Mouse (Mus musculus): ENCODE results near the gene Eid1. TPM values are rescaled to one million over a fixed set of nuclear protein-coding genes. Genes with fewer than 3 reads are reported as not detected.

Eid1 gene
- polyA plus RNA-seq, 1 experiment from 2014 or later: 196 TPM

- WGBS: 80% methylated on average over 6 of the region's 6 CpGs
- no peak for ATAC-seq (ENCODE audit: insufficient number of reproducible peaks, insufficient read depth, low FRiP score, low read depth)
These were observed 28.0 kb upstream of the Eid1 start for GRCm38 (mm10) chr2:125644912-125645311.

DNA sequence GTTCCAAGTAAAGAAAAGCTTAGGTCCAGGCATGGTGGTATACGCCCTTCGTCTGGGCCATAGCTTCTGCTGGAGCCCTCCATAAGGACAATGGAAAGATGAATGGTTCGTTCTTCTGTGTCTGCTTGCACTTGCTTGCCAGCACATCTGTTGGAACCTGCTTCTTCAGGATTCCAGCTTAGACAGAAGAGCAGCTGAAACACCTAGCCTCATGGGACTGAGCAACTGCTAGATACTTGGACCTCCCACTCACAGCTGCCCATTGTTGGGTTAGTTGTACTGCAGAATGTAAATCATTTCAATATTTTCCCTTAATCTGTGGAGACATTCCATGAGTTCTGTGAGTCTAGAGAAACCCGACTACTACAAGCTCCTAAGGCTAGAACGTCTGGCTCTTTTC, 22.9 kb upstream of the Eid1 start:
- Histone ChIP-seq H3K27me3 (ENCODE audit: control insufficient read depth, insufficient read depth, low read length) (no peaks in the 10 kb centered on the region), H3K36me3 (ENCODE audit: control insufficient read depth, insufficient read depth, low read length) (no peaks in the 10 kb centered on the region), H3K4me2 (replicated peaks; ENCODE audit: low read depth, low read length) (no peak overlapping the region), H3K4me3 (ENCODE audit: low read depth, low read length) (no peak overlapping the region), H3K9me3 (ENCODE audit: control insufficient read depth, low read depth, low read length) (no peaks in the 10 kb centered on the region), H3K9ac (replicated peaks; ENCODE audit: low read depth, low read length) (no peak overlapping the region), H3K4me1 (ENCODE audit: control insufficient read depth, insufficient read depth, low read length) (peaks cover 7% of the 10 kb centered on the region; the same call in 1 of the 2 replicates), H3K27ac (ENCODE audit: low read length) (no peak overlapping the region)
- no peak for ATAC-seq (ENCODE audit: insufficient number of reproducible peaks, insufficient read depth, low FRiP score, low read depth)
- WGBS: 77% methylated on average over 5 of the region's 5 CpGs

More at GRCm38 (mm10) chr2:125644912-125645311, 28.0 kb upstream of the Eid1 start:
- H3K4me1 ChIP-seq (ENCODE audit: control insufficient read depth, insufficient read depth, low read length): no peaks in the 10 kb centered on the region
- no peaks in the 10 kb centered on the region for H3K36me3 ChIP-seq (ENCODE audit: control insufficient read depth, insufficient read depth, low read length)
- no peak overlapping the region for H3K4me3 ChIP-seq (ENCODE audit: low read depth, low read length)
- no peak overlapping the region for H3K9ac ChIP-seq (replicated peaks; ENCODE audit: low read depth, low read length)
- H3K27me3 ChIP-seq (ENCODE audit: control insufficient read depth, insufficient read depth, low read length): no peaks in the 10 kb centered on the region
- H3K4me2 ChIP-seq (replicated peaks; ENCODE audit: low read depth, low read length): no peak overlapping the region
- H3K9me3 ChIP-seq (ENCODE audit: control insufficient read depth, low read depth, low read length): no peaks in the 10 kb centered on the region
- no peak overlapping the region for H3K27ac ChIP-seq (ENCODE audit: low read length)

GRCm38 (mm10) chr2:125650742-125651352, 22.0 kb upstream of the Eid1 start:
- H3K9ac ChIP-seq (replicated peaks; ENCODE audit: low read depth, low read length): no peak overlapping the region
- no peak overlapping the region for H3K4me3 ChIP-seq (ENCODE audit: low read depth, low read length)
- peak overlapping the region; percentile 44; the same call in 1 of the 2 replicates for H3K27ac ChIP-seq (ENCODE audit: low read length)
- no peaks in the 10 kb centered on the region for H3K36me3 ChIP-seq (ENCODE audit: control insufficient read depth, insufficient read depth, low read length)
- H3K4me2 ChIP-seq (replicated peaks; ENCODE audit: low read depth, low read length): no peak overlapping the region
- no peaks in the 10 kb centered on the region for H3K27me3 ChIP-seq (ENCODE audit: control insufficient read depth, insufficient read depth, low read length)
- H3K9me3 ChIP-seq (ENCODE audit: control insufficient read depth, low read depth, low read length): no peaks in the 10 kb centered on the region
- H3K4me1 ChIP-seq (ENCODE audit: control insufficient read depth, insufficient read depth, low read length): peaks cover 7% of the 10 kb centered on the region; the same call in 1 of the 2 replicates
- 57% methylated on average over 14 of the region's 14 CpGs for WGBS
- ATAC-seq (ENCODE audit: insufficient number of reproducible peaks, insufficient read depth, low FRiP score, low read depth): peak; percentile 11; the same call in 1 of the 2 replicates

GRCm38 (mm10) chr2:125651563-125651962, 21.3 kb upstream of the Eid1 start:
- Histone ChIP-seq H3K9ac (replicated peaks; ENCODE audit: low read depth, low read length) (no peak overlapping the region), H3K4me2 (replicated peaks; ENCODE audit: low read depth, low read length) (no peak overlapping the region), H3K4me1 (ENCODE audit: control insufficient read depth, insufficient read depth, low read length) (peaks cover 7% of the 10 kb centered on the region; the same call in 1 of the 2 replicates), H3K4me3 (ENCODE audit: low read depth, low read length) (no peak overlapping the region), H3K36me3 (ENCODE audit: control insufficient read depth, insufficient read depth, low read length) (no peaks in the 10 kb centered on the region), H3K9me3 (ENCODE audit: control insufficient read depth, low read depth, low read length) (no peaks in the 10 kb centered on the region), H3K27ac (ENCODE audit: low read length) (no peak overlapping the region), H3K27me3 (ENCODE audit: control insufficient read depth, insufficient read depth, low read length) (no peaks in the 10 kb centered on the region)
- WGBS: 81% methylated on average over 8 of the region's 8 CpGs
- ATAC-seq (ENCODE audit: insufficient number of reproducible peaks, insufficient read depth, low FRiP score, low read depth): no peak

DNA sequence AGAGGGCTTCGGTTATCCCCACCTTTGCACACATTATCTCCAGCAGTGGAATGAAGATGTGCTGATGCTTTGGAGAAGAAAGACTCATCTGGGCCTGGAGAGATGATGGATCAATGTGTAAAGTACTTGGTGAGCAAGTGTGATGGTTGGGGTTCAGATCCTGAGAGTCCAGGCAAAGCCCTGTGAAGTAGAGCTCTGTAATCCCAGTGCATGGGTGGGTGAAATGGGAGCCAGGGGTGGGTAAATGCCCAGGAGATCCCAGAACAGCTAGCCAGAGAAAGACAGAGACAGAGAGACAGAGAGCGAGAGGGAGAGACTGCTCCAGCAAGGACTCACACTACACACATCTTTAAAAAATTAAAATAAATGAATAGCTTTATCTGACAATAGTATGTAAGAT, 19.6 kb upstream of the Eid1 start:
- 88% methylated on average over 2 of the region's 2 CpGs for WGBS

GRCm38 (mm10) chr2:125655391-125655790, 17.5 kb upstream of the Eid1 start:
- Histone ChIP-seq H3K4me2 (replicated peaks; ENCODE audit: low read depth, low read length) (no peak overlapping the region), H3K9ac (replicated peaks; ENCODE audit: low read depth, low read length) (no peak overlapping the region), H3K36me3 (ENCODE audit: control insufficient read depth, insufficient read depth, low read length) (no peaks in the 10 kb centered on the region), H3K9me3 (ENCODE audit: control insufficient read depth, low read depth, low read length) (no peaks in the 10 kb centered on the region), H3K27ac (ENCODE audit: low read length) (no peak overlapping the region), H3K4me3 (ENCODE audit: low read depth, low read length) (no peak overlapping the region), H3K27me3 (ENCODE audit: control insufficient read depth, insufficient read depth, low read length) (no peaks in the 10 kb centered on the region), H3K4me1 (ENCODE audit: control insufficient read depth, insufficient read depth, low read length) (peaks cover 7% of the 10 kb centered on the region; the same call in 1 of the 2 replicates)
- no peak for ATAC-seq (ENCODE audit: insufficient number of reproducible peaks, insufficient read depth, low FRiP score, low read depth)
- 89% methylated on average over 9 of the region's 9 CpGs for WGBS

More for the DNA sequence above, 19.6 kb upstream of the Eid1 start:
- ATAC-seq (ENCODE audit: insufficient number of reproducible peaks, insufficient read depth, low FRiP score, low read depth): no peak
- Histone ChIP-seq H3K36me3 (ENCODE audit: control insufficient read depth, insufficient read depth, low read length) (no peaks in the 10 kb centered on the region), H3K4me3 (ENCODE audit: low read depth, low read length) (no peak overlapping the region), H3K9ac (replicated peaks; ENCODE audit: low read depth, low read length) (no peak overlapping the region), H3K9me3 (ENCODE audit: control insufficient read depth, low read depth, low read length) (no peaks in the 10 kb centered on the region), H3K27me3 (ENCODE audit: control insufficient read depth, insufficient read depth, low read length) (no peaks in the 10 kb centered on the region), H3K27ac (ENCODE audit: low read length) (no peak overlapping the region), H3K4me2 (replicated peaks; ENCODE audit: low read depth, low read length) (no peak overlapping the region), H3K4me1 (ENCODE audit: control insufficient read depth, insufficient read depth, low read length) (peaks cover 7% of the 10 kb centered on the region; the same call in 1 of the 2 replicates)

DNA sequence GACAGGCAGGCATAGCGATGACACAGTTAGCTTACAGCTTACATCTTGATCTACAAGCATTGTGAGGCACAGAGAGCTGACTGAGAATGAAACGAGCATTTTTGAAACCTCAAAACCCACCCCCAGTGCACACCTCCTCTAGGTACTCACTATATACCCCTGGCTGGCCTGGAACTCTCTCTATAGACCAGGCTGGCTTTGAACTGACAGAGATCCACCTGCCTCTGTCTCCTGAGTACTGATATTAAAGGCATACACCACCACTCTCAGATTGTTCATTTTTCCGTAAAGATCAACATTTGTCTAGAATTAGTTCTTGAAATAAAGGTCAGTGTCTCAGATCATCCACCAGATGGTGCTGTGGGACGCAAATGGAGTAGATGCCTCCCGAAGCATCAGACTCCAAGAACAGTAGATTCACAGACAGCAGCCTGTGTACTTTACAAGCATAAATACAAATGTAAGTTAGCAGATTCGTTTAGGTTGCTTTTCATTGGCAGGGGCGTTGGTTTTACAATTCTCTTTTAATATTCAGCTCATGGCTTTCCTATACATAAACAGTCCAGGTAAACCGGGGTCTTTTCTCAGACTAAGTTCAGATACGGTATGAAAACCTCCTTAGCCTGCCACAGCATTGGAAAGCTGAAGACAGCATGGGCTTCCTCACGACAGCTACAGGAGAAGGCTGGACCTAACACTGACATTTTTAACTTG, 12.9 kb upstream of the Eid1 start:
- Histone ChIP-seq H3K27me3 (ENCODE audit: control insufficient read depth, insufficient read depth, low read length) (no peaks in the 10 kb centered on the region), H3K4me2 (replicated peaks; ENCODE audit: low read depth, low read length) (peak overlapping the region; percentile 49), H3K27ac (ENCODE audit: low read length) (no peak overlapping the region), H3K4me1 (ENCODE audit: control insufficient read depth, insufficient read depth, low read length) (no peaks in the 10 kb centered on the region), H3K9me3 (ENCODE audit: control insufficient read depth, low read depth, low read length) (no peaks in the 10 kb centered on the region), H3K4me3 (ENCODE audit: low read depth, low read length) (peak overlapping the region; percentile 27), H3K9ac (replicated peaks; ENCODE audit: low read depth, low read length) (0 out of 2 replicates have a peak overlapping the region, but pooled peaks have one; percentile 3), H3K36me3 (ENCODE audit: control insufficient read depth, insufficient read depth, low read length) (no peaks in the 10 kb centered on the region)
- 11% methylated on average over 10 of the region's 10 CpGs for WGBS
- ATAC-seq (ENCODE audit: insufficient number of reproducible peaks, insufficient read depth, low FRiP score, low read depth): peak; percentile 43; the same call in 1 of the 2 replicates

GRCm38 (mm10) chr2:125660537-125661130, 12.3 kb upstream of the Eid1 start:
- Histone ChIP-seq H3K4me1 (ENCODE audit: control insufficient read depth, insufficient read depth, low read length) (no peaks in the 10 kb centered on the region), H3K4me3 (ENCODE audit: low read depth, low read length) (peak overlapping the region; percentile 27), H3K9ac (replicated peaks; ENCODE audit: low read depth, low read length) (peak overlapping the region; percentile 25; the same call in 1 of the 2 replicates), H3K27me3 (ENCODE audit: control insufficient read depth, insufficient read depth, low read length) (no peaks in the 10 kb centered on the region), H3K9me3 (ENCODE audit: control insufficient read depth, low read depth, low read length) (no peaks in the 10 kb centered on the region), H3K27ac (ENCODE audit: low read length) (no peak overlapping the region), H3K36me3 (ENCODE audit: control insufficient read depth, insufficient read depth, low read length) (no peaks in the 10 kb centered on the region), H3K4me2 (replicated peaks; ENCODE audit: low read depth, low read length) (peak overlapping the region; percentile 49)
- peak; percentile 66; the same call in 1 of the 2 replicates for ATAC-seq (ENCODE audit: insufficient number of reproducible peaks, insufficient read depth, low FRiP score, low read depth)
- 28% methylated on average over 20 of the region's 20 CpGs for WGBS
